Mouse (Mus musculus): ENCODE data around the gene Rasgrf1.

- TF ChIP-seq POLR2A (IDR thresholded peaks at IDR 0.05; ENCODE audit: borderline replicate concordance, control insufficient read depth, low read depth, low read length) = no peak
- TF ChIP-seq CTCF (IDR thresholded peaks at IDR 0.05; ENCODE audit: control insufficient read depth, insufficient read depth, low read length) = no peak
These were observed 49.1 kb upstream of the Rasgrf1 start for GRCm38 (mm10) chr9:89860584-89860983.

All from bone marrow, adult 2 months (tissue).